ENCODE assay signal across 8 mouse cellular contexts in the genomic region with DNA sequence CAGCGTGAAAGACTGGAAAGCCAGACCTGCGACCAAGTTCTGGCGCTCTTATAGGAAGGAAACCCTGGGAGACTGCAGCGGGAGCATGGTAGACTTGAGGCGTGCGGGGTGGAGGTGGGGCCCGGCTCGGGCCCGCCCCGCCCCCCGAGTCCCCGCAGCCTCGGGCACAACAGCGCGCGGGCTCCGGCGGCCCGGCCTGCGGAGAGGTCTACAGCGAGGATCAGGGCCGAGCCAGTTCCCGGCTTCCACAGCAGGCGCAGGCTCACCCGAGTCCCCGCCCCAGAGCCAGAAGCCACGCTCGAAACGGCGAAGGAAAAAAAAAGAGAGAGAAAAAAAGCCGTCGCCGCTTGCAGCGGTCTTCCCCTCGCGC. TPM values are rescaled to one million over a fixed set of nuclear protein-coding genes. Genes with fewer than 3 reads are reported as not detected.
DNase-seq lines count a peak whose midpoint lies in the region; ATAC-seq and TF ChIP-seq lines count a peak whose summit lies in the region.

No protein-coding gene starts in this region.

- H3K4me3 ChIP-seq in heart, adult 2 months = peak overlapping the region; percentile 90
- peak overlapping the region; percentile 95 for H3K4me3 ChIP-seq in testis, adult 2 months (ENCODE audit: control insufficient read depth, low read depth, low read length)
- H3K4me3 ChIP-seq in embryonic facial prominence, embryonic 15.5 days (replicated peaks) = peak overlapping the region; percentile 96
- H3K4me3 ChIP-seq in midbrain, embryonic 15.5 days = peak overlapping the region; percentile 74

- peaks cover 6% of the 10 kb centered on the region for H3K4me1 ChIP-seq in heart, adult 2 months (ENCODE audit: control insufficient read depth, insufficient read depth, low read length)
- no peaks in the 10 kb centered on the region for H3K4me1 ChIP-seq in testis, adult 2 months (ENCODE audit: control insufficient read depth, insufficient read depth, low read length)
- H3K4me1 ChIP-seq in embryonic facial prominence, embryonic 15.5 days = peaks cover 14% of the 10 kb centered on the region
- peaks cover 19% of the 10 kb centered on the region for H3K4me1 ChIP-seq in midbrain, embryonic 15.5 days

- no peak for TF ChIP-seq EP300 in heart, adult 2 months (IDR thresholded peaks at IDR 0.05; ENCODE audit: insufficient read depth, low read depth, low read length)

- H3K79me2 ChIP-seq in heart, adult 2 months (replicated peaks; ENCODE audit: control insufficient read depth, insufficient read depth, low read length) = peaks cover 3% of the 10 kb centered on the region

- peaks cover 38% of the 10 kb centered on the region for H3K36me3 ChIP-seq in heart, adult 2 months (ENCODE audit: control insufficient read depth, insufficient read depth, low read length)
- H3K36me3 ChIP-seq in testis, adult 2 months (ENCODE audit: control insufficient read depth, insufficient read depth, low read length) = peaks cover 5% of the 10 kb centered on the region
- peaks cover 26% of the 10 kb centered on the region for H3K36me3 ChIP-seq in embryonic facial prominence, embryonic 15.5 days
- peaks cover 21% of the 10 kb centered on the region for H3K36me3 ChIP-seq in midbrain, embryonic 15.5 days (replicated peaks)

- H3K9me3 ChIP-seq in embryonic facial prominence, embryonic 15.5 days (replicated peaks) = no peaks in the 10 kb centered on the region
- no peaks in the 10 kb centered on the region for H3K9me3 ChIP-seq in midbrain, embryonic 15.5 days

- peak overlapping the region; percentile 99 for H3K9ac ChIP-seq in heart, adult 2 months (ENCODE audit: low read depth, low read length)
- peak overlapping the region; percentile 98 for H3K9ac ChIP-seq in embryonic facial prominence, embryonic 15.5 days
- H3K9ac ChIP-seq in midbrain, embryonic 15.5 days = peak overlapping the region; percentile 90

- peak; percentile 67 for ATAC-seq in embryonic facial prominence, embryonic 15.5 days (ENCODE audit: insufficient number of reproducible peaks, low FRiP score, low TSS enrichment, low read depth)
- peak; percentile 74 for ATAC-seq in midbrain, embryonic 15.5 days (replicated peaks)

- peak overlapping the region; percentile 72 for H3K4me2 ChIP-seq in embryonic facial prominence, embryonic 15.5 days (replicated peaks)
- H3K4me2 ChIP-seq in midbrain, embryonic 15.5 days = peak overlapping the region; percentile 80

- H3K27me3 ChIP-seq in heart, adult 2 months (ENCODE audit: control insufficient read depth, insufficient read depth, low read length) = no peaks in the 10 kb centered on the region
- H3K27me3 ChIP-seq in testis, adult 2 months (ENCODE audit: control insufficient read depth, insufficient read depth, low read length) = no peaks in the 10 kb centered on the region
- no peaks in the 10 kb centered on the region for H3K27me3 ChIP-seq in embryonic facial prominence, embryonic 15.5 days
- H3K27me3 ChIP-seq in midbrain, embryonic 15.5 days (replicated peaks) = no peaks in the 10 kb centered on the region

- WGBS in heart, adult 2 months = under 1% methylated on average over 36 of the region's 36 CpGs
- under 1% methylated on average over 36 of the region's 36 CpGs for WGBS in embryonic facial prominence, embryonic 15.5 days
- WGBS in midbrain, embryonic 15.5 days = under 1% methylated on average over 36 of the region's 36 CpGs

- DNase-seq in heart, adult 2 months = no peak
- DNase-seq in heart, adult 18-20 months = no peak
- no peak for DNase-seq in testis, postnatal 14 days (ENCODE audit: low spot score)
- DNase-seq in kidney, postnatal 10 days = peak; percentile 78
- no peak for DNase-seq in layer of hippocampus, postnatal 36 days

- no peak for TF ChIP-seq CTCF in heart, adult 2 months (IDR thresholded peaks at IDR 0.05)
- no peak for TF ChIP-seq CTCF in testis, adult 2 months (IDR thresholded peaks at IDR 0.05; ENCODE audit: control insufficient read depth, insufficient read depth, insufficient replicate concordance, low read depth, low read length)

- peak overlapping the region; percentile 96 for H3K27ac ChIP-seq in heart, adult 2 months
- H3K27ac ChIP-seq in testis, adult 2 months (ENCODE audit: control insufficient read depth, insufficient read depth, low read depth, low read length) = peak overlapping the region; percentile 99
- H3K27ac ChIP-seq in embryonic facial prominence, embryonic 15.5 days (replicated peaks) = peak overlapping the region; percentile 99
- H3K27ac ChIP-seq in midbrain, embryonic 15.5 days = peak overlapping the region; percentile 99

- intact Hi-C loops in heart, adult 2 months (cut with DNase I) = loop anchor here (1.0 to 5.0 kb wide), 4 partner anchors 18 to 313 kb away; a partner anchor contains a TSS

- no peak for TF ChIP-seq POLR2A in heart, adult 2 months (IDR thresholded peaks at IDR 0.05; ENCODE audit: insufficient read depth, low read depth, low read length)
- no peak for TF ChIP-seq POLR2A in testis, adult 2 months (IDR thresholded peaks at IDR 0.05; ENCODE audit: control insufficient read depth, low read depth, low read length)

RNA-seq across cellular contexts. Expression of a gene that starts 0.8 kb away (rescaled TPM):
- 10 to 100 TPM; 38.5 to 44.5 TPM for total RNA-seq in heart, adult 2 months (2021)
- polyA plus RNA-seq in heart, adult 2 months (2012; rRNA removed) = 27.4 and 49.5 TPM in 2 replicates
- total RNA-seq in heart, adult 18-20 months (2021) = 10 to 100 TPM; 43.0 to 47.0 TPM
- 63.1 and 79.8 TPM in 2 replicates for polyA plus RNA-seq in testis, adult 2 months (2012; rRNA removed)
- 476 and 487 TPM in 2 replicates for polyA plus RNA-seq in embryonic facial prominence, embryonic 15.5 days (2015; fragmentation: Nextera tagmentation; extraction: Ambion mirVana)
- 417 and 424 TPM in 2 replicates for polyA plus RNA-seq in midbrain, embryonic 15.5 days (2015; fragmentation: Nextera tagmentation; extraction: Ambion mirVana)
- total RNA-seq in layer of hippocampus, postnatal 36 days (2021) = 100 to 1,000 TPM; 134 to 140 TPM

RNA-seq across cellular contexts. Expression of a gene that starts 1.0 kb away (rescaled TPM):
- under 1 TPM in 1 of 2 experiments, not detected in 1; 0.10 TPM for total RNA-seq in heart, adult 2 months (2021)
- polyA plus RNA-seq in heart, adult 2 months (2012; rRNA removed) = 0.18 TPM in 2 replicates
- total RNA-seq in heart, adult 18-20 months (2021) = under 1 TPM in 1 of 2 experiments, not detected in 1; 0.10 TPM
- 137 and 174 TPM in 2 replicates for polyA plus RNA-seq in testis, adult 2 months (2012; rRNA removed)
- 0.34 and 0.52 TPM in 2 replicates for polyA plus RNA-seq in embryonic facial prominence, embryonic 15.5 days (2015; fragmentation: Nextera tagmentation; extraction: Ambion mirVana)
- polyA plus RNA-seq in midbrain, embryonic 15.5 days (2015; fragmentation: Nextera tagmentation; extraction: Ambion mirVana) = 0.06 and 0.22 TPM in 2 replicates
- under 1 TPM; 0.18 to 0.27 TPM for total RNA-seq in layer of hippocampus, postnatal 36 days (2021)

RNA-seq across cellular contexts. Expression of a gene that starts 18.0 kb away (rescaled TPM):
- total RNA-seq in heart, adult 2 months (2021) = 1 to 10 TPM; 3.6 to 4.4 TPM
- 2.3 and 4.9 TPM in 2 replicates for polyA plus RNA-seq in heart, adult 2 months (2012; rRNA removed)
- total RNA-seq in heart, adult 18-20 months (2021) = 1 to 10 TPM; 4.2 to 4.8 TPM
- 14.2 and 15.3 TPM in 2 replicates for polyA plus RNA-seq in testis, adult 2 months (2012; rRNA removed)
- polyA plus RNA-seq in embryonic facial prominence, embryonic 15.5 days (2015; fragmentation: Nextera tagmentation; extraction: Ambion mirVana) = 33.4 and 36.1 TPM in 2 replicates
- 18.1 and 21.5 TPM in 2 replicates for polyA plus RNA-seq in midbrain, embryonic 15.5 days (2015; fragmentation: Nextera tagmentation; extraction: Ambion mirVana)
- total RNA-seq in layer of hippocampus, postnatal 36 days (2021) = 1 to 10 TPM; 5.6 to 6.1 TPM

Comparison
In these comparisons a context has a peak if more than half of its experiments do, and no peak if none do; other contexts are left out.
1. RNA of a gene that starts 1.0 kb away (polyA plus RNA-seq): 137 to 174 TPM in testis, adult 2 months; 0.34 to 0.52 TPM in embryonic facial prominence, embryonic 15.5 days, 0.18 TPM in heart, adult 2 months and 0.06 to 0.22 TPM in midbrain, embryonic 15.5 days; every median in the first group is over 10 times any median in the second.
2. Peak in every context shown above with its lines, with median percentiles within 50 percentile points of each other: H3K27ac ChIP-seq, H3K4me3 ChIP-seq and H3K9ac ChIP-seq.